Mouse (Mus musculus) C2C12 (cell line): ENCODE results near the gene Arhgap32. TPM values are rescaled to one million over a fixed set of nuclear protein-coding genes. Genes with fewer than 3 reads are reported as not detected.

Experiments
- H3K27me3 ChIP-seq: one replicate; pipeline ENCODE4 v1.6.1; 2011; ENCODE audit not compliant: control insufficient read depth, insufficient read depth, insufficient read length
- H3K36me3 ChIP-seq: one replicate; pipeline ENCODE4 v1.6.1; 2011; ENCODE audit not compliant: control insufficient read depth, insufficient read depth
- H3K4me3 ChIP-seq: one replicate; pipeline ENCODE4 v1.5.1; 2011; ENCODE audit warnings: mild to moderate bottlenecking, control low read depth; ENCODE audit not compliant: poor library complexity, insufficient read depth, severe bottlenecking
- H3K79me2 ChIP-seq: one replicate; pipeline ENCODE4 v1.6.1; 2011; ENCODE audit not compliant: control insufficient read depth, insufficient read depth
- H3K79me3 ChIP-seq: one replicate; pipeline ENCODE4 v1.6.1; 2011; ENCODE audit warnings: low read depth, control low read depth
- H3ac ChIP-seq: one replicate; pipeline ENCODE3; 2011; ENCODE audit warnings: low read depth; ENCODE audit not compliant: control insufficient read depth, insufficient read length
- CEBPB ChIP-seq: IDR thresholded peaks from one replicate; pipeline ENCODE4 v1.6.1; 2011; ENCODE audit warnings: low read depth, mild to moderate bottlenecking, control low read depth, moderate library complexity
- CTCF ChIP-seq: IDR thresholded peaks from one replicate; pipeline ENCODE4 v1.5.1; 2011; ENCODE audit not compliant: control insufficient read depth, insufficient read depth, insufficient read length
- FOSL1 ChIP-seq: IDR thresholded peaks from one replicate; pipeline ENCODE4 v1.8.0; 2011; ENCODE audit warnings: mild to moderate bottlenecking, low read length; ENCODE audit not compliant: poor library complexity, insufficient read depth, severe bottlenecking
- MAX ChIP-seq: IDR thresholded peaks from one replicate; pipeline ENCODE4 v1.6.1; 2011; ENCODE audit warnings: mild to moderate bottlenecking, control low read depth
- MYOD1 ChIP-seq: IDR thresholded peaks from one replicate; pipeline ENCODE4 v1.6.1; 2011; ENCODE audit warnings: low read depth; ENCODE audit not compliant: control insufficient read depth, insufficient read length
- MYOG ChIP-seq: IDR thresholded peaks from one replicate; pipeline ENCODE4 v1.6.1; 2011; ENCODE audit not compliant: control insufficient read depth, insufficient read length; ENCODE audit errors: extremely low read depth
- USF1 ChIP-seq: IDR thresholded peaks from one replicate; pipeline ENCODE4 v1.6.1; 2011; ENCODE audit warnings: low read depth, mild to moderate bottlenecking, control low read depth, moderate library complexity
- polyA plus RNA-seq: library from polyadenylated mRNA; unstranded; fragments of >200 nt; fragmentation: generic; extraction: Trizol; gene quantifications from one replicate; pipeline ENCODE4 v1.2.1, GENCODE M21; 2012; ENCODE audit warnings: missing spikeins

Arhgap32 gene
- polyA plus RNA-seq, 1 experiment = 2.6 TPM

GRCm38 (mm10) chr9:32095511-32095910, 20.4 kb upstream of the Arhgap32 start:
- TF ChIP-seq MYOD1 (no peak), USF1 (no peak), MYOG (no peak), FOSL1 (no peak), CEBPB (no peak), MAX (no peak), CTCF (no peak)
- Histone ChIP-seq H3K79me3 (no peaks in the 10 kb centered on the region), H3K27me3 (no peaks in the 10 kb centered on the region), H3K36me3 (no peaks in the 10 kb centered on the region), H3ac (no peak overlapping the region), H3K4me3 (no peak overlapping the region), H3K79me2 (peaks cover 4% of the 10 kb centered on the region)

- Histone ChIP-seq H3K4me3 (no peak overlapping the region), H3K36me3 (no peaks in the 10 kb centered on the region)
- no peak for TF ChIP-seq MYOD1
- TF ChIP-seq USF1 = no peak
- no peak for TF ChIP-seq MAX
- TF ChIP-seq MYOG = no peak
- no peak for TF ChIP-seq CEBPB
- TF ChIP-seq CTCF = no peak
- no peak for TF ChIP-seq FOSL1
Observed at GRCm38 (mm10) chr9:32096541-32096940, 19.4 kb upstream of the Arhgap32 start.

GRCm38 (mm10) chr9:32097123-32097522, 18.8 kb upstream of the Arhgap32 start:
- Histone ChIP-seq H3K27me3 (no peaks in the 10 kb centered on the region), H3K4me3 (no peak overlapping the region), H3K36me3 (no peaks in the 10 kb centered on the region), H3K79me3 (no peaks in the 10 kb centered on the region), H3ac (no peak overlapping the region), H3K79me2 (peaks cover 4% of the 10 kb centered on the region)
- no peak for TF ChIP-seq MYOD1
- no peak for TF ChIP-seq CEBPB
- TF ChIP-seq MAX = no peak
- TF ChIP-seq FOSL1 = no peak
- no peak for TF ChIP-seq CTCF
- no peak for TF ChIP-seq USF1
- no peak for TF ChIP-seq MYOG

More at GRCm38 (mm10) chr9:32096541-32096940, 19.4 kb upstream of the Arhgap32 start:
- peaks cover 4% of the 10 kb centered on the region for H3K79me2 ChIP-seq
- no peak overlapping the region for H3ac ChIP-seq
- H3K79me3 ChIP-seq = no peaks in the 10 kb centered on the region
- no peaks in the 10 kb centered on the region for H3K27me3 ChIP-seq

- peaks cover 4% of the 10 kb centered on the region for H3K79me2 ChIP-seq
- no peaks in the 10 kb centered on the region for H3K27me3 ChIP-seq
- H3K36me3 ChIP-seq = no peaks in the 10 kb centered on the region
- no peaks in the 10 kb centered on the region for H3K79me3 ChIP-seq
- H3K4me3 ChIP-seq = no peak overlapping the region
- H3ac ChIP-seq = no peak overlapping the region
- TF ChIP-seq CEBPB = no peak
- TF ChIP-seq MYOD1 = no peak
- no peak for TF ChIP-seq USF1
- no peak for TF ChIP-seq FOSL1
- no peak for TF ChIP-seq CTCF
- no peak for TF ChIP-seq MAX
- TF ChIP-seq MYOG = no peak
Observed at GRCm38 (mm10) chr9:32098425-32099155, 17.3 kb upstream of the Arhgap32 start.

- Histone ChIP-seq H3K79me3 (peaks cover 1% of the 10 kb centered on the region), H3K4me3 (no peak overlapping the region), H3K79me2 (peaks cover 4% of the 10 kb centered on the region), H3ac (no peak overlapping the region), H3K36me3 (no peaks in the 10 kb centered on the region), H3K27me3 (no peaks in the 10 kb centered on the region)
- TF ChIP-seq CEBPB (no peak), FOSL1 (no peak), CTCF (no peak), MYOG (no peak), USF1 (no peak), MYOD1 (no peak), MAX (no peak)
Observed at GRCm38 (mm10) chr9:32100561-32100960, 15.4 kb upstream of the Arhgap32 start.

GRCm38 (mm10) chr9:32101488-32101887, 14.4 kb upstream of the Arhgap32 start:
- H3K36me3 ChIP-seq = no peaks in the 10 kb centered on the region
- peaks cover 2% of the 10 kb centered on the region for H3K79me3 ChIP-seq
- H3K27me3 ChIP-seq = no peaks in the 10 kb centered on the region
- TF ChIP-seq CTCF (no peak), MYOD1 (no peak), FOSL1 (no peak), MYOG (no peak)
- H3K4me3 ChIP-seq = no peak overlapping the region
- H3ac ChIP-seq = no peak overlapping the region
- peaks cover 4% of the 10 kb centered on the region for H3K79me2 ChIP-seq
